Mouse (Mus musculus): ENCODE results near the gene Nup155.
"Not testable (repeated sequence)": the region's sequence is repeated elsewhere in the genome, so short reads cannot be mapped to it uniquely, and the experiment has no call there.

The Nup155 gene

DNA sequence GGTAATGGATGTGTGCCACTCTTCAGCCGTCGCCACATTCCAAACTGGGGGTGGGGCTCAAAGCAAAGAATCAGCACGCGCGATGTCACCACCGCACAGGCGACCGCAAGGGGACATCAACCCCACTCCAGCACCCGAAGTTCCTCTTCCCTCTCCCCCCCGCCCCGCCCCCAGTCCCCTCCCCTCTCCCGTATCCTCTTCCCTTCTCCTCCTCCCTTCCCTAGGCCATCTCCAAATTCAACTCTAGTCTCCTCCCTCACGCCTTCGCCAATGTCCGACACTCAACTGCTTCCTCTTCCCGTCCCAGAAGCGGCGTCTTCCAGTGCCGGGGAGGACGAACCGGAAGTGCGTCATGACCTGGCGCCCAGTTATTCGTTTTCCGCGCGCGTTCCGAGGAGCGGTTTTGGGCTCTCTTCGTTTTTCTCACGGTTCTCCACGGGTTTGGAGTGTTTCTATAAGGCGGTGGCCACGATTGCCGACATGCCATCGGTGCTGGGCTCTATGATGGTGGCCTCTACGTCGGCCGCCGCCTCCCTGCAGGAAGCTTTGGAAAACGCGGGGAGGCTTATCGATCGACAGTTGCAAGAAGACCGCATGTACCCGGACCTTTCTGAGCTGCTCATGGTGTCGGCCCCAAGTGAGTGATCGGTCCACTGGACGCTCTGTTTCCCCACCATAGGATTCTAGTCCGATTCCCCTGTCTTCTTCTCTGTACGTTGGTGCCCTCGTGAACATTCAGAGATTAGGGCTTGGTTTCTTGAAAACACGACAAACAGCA is at the start of gene Nup155:
Nup155 (plus strand) TSS at position 308 of the 778 bp plus-strand sequence.
- peak; percentile 94 for DNase-seq (ENCODE audit: low read depth, low spot score)

DNA sequence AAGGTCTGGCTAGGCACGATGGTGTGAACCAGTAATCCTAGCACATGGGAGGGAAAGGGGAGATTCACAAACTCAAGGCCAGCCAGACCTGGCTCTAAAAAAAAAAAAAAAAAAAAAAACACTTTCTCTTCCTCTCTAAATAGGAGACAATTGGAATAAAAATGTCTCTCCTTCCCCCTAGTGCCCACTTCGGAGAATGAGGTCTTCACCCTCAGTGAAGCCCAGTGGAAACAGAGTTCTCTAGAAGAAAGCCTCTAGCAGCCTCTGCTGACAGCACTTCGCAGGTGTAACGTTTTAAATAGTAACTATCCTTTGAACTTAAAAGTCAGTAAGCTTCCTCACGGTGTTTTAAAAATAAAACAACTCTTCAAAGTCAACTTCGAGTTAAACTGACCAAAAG is 43.9 kb upstream of the Nup155 start:
- peak; percentile 6 for DNase-seq (ENCODE audit: low read depth, low spot score)

DNA sequence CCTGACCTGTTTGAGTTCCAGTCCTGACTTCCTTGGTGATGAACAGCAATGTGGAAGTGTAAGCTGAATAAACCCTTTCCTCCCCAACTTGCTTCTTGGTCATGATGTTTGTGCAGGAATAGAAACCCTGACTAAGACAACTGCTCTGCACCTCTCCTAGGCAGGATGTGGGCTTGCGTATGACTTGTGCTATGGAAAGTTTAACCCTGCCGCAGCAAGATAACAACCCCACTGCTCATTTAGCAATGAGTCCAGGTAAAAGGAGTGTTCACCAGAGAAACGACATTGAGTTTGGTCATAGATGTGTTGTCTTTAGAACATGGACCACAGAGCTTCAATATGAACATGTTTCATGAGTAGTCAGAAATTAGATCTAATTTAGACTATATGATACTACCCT is 35.9 kb upstream of the Nup155 start:
- DNase-seq (ENCODE audit: low read depth, low spot score), result not testable (repeated sequence)

DNA sequence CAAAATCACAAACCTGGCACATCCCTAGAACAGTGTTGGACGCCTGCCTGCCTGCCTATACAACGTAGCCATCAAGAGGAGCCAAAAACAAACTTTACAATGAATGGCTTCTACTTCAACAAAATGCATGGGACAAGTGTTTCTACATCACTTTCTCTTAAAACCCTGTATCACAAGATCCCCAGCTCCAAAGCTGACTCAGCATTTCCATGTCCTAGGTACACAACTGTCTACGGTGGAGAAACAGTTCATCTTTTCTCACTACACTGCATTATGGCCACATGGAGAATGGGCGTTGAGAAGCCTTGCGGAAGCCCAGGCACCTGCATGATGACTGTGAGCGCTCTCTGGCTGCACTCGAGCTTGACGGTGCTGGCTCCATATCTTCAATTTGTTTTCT is 26.9 kb upstream of the Nup155 start:
- DNase-seq (ENCODE audit: low read depth, low spot score), result no peak

DNA sequence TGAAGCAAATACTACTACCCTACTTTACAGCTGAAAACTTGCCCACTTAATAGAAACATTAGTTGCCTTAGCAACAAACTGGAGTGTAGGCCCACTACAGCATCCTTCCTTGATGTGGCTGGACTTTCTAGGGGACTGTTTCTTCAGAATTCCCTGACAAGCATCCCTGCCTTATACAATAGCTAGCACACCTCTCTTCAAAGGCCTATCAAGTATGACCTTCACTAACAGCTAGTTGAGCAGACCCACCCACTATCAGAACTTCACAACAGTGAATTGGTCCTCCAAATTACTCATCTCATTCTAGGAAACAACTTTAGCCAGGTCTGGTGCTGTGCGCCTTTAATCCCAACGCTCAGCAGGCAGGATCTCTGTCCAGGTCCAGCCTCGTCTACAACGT is 21.8 kb upstream of the Nup155 start:
- DNase-seq (ENCODE audit: low read depth, low spot score), result no peak

DNA sequence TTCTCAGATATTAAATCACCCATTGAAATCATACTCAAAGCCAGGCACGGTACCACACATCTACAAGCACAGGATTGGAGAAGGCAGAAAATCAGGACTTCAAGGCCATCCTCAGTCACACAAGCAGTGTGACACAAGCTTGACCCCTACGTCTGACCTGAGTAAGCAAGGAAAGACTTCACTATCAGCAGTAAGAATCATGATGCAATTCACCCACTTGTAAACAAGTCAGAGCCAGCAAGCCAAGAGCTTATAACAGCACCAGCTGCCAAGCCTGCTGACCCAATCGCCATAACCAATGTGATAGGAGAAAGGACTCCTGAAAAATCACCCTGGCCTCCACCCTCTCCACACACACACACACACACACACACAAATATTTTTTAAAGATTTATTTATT is 20.4 kb upstream of the Nup155 start:
- DNase-seq (ENCODE audit: low read depth, low spot score), result no peak

DNA sequence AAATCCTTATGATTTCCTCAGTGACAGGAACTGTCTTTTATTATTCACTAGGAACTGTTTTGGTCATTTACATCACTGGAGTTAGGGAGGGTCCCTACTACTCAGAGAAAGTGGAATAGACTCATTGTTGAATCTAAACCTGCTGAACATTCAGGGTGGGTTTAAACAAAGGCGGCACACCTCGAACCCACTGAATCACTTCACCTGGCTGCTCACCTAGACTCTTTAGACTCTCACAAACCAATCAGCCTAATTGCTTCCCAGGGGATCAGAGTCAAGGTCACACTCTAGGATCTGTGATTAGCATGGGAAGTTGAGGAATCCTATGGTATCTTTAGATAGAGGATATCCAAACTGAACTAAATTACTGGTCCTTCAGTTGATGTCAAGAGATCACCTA is 18.4 kb upstream of the Nup155 start:
- DNase-seq (ENCODE audit: low read depth, low spot score), result no peak

DNA sequence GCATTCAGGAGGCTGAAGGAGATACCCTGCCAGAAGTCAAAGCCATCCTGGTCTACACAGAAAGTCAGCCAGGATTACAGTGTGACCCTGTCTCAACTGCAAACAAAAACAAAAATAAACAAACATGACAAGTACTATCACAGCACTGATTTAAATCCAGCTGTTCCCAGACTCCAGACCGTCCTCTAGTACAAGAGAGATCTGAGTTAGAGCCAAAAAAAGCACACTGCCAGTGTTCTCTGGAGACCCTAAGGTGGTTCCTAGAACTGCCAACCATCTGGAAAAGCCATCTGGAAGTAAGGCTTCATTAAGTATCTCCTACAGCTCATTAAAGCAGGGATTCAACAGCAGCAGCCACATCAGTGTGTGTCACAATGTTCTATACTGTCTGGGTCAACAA is 16.4 kb upstream of the Nup155 start:
- not testable (repeated sequence) for DNase-seq (ENCODE audit: low read depth, low spot score)

DNA sequence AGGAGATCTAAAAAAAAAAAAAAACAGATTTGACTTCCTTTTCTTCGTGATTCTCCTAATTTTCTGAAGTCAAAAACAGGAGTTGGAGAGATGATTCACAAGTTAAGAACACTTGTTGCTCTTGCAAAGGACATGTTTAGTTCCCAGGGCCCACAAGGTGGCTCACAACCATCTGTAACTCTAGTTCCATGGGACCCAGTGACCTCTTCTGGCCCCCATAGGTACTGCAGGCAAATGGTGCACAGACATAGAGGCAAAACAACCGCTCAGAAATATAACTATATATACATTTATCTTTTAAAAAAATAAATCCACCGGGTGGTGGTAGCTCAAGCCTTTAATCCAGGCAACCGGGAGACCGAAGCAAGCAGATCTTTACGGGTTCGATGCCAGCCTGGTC is 11.2 kb upstream of the Nup155 start:
- no peak for DNase-seq (ENCODE audit: low read depth, low spot score)

DNA sequence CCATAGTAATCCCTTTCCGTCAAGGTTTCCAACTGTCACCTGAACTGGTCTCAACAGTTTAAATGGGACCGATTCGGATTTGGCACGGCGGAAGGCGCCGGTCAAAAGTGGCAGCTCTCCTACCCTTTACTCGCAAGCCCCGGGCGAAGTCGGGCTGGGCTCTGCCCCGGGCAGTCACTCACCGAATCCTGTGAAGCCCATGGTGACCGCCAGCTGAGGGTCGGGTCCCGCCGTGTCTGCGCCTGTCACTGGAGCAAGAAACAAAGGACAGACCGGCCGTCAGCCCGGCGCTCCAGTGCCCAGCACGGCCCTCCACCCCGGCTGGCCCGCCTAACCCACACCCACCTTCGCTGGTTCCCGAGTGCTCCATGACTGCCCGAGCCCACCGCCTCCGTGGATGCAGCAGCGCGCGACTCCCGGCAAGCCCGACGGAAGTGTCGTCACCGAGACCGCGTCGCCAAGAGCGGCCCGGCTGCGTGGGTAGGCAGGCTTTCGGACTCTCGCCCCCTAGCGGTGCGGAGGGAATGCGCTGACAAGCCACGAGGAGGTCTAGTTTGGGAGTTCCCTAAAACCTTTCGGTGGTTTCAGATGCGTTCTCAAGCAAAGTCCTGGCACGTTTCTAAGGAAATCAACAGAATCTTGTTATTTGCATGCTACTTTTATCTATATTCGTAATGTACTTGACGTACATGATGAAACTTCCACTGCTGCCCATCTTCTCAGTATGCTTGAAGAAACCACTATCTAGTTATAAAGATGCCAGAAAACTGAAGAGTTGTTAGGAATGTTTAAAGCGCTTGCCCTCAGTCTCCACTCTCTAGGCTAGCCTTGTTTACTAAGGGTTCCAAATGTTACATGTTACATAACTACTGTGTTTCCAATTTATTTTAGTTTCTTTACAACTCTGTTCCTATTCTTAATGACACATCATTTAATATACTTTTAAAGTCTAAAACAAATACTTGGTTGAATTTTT is 10.0 kb upstream of the Nup155 start, which contains the start of gene Wdr70:
Wdr70 (minus strand) TSS at position 436 of the 976 bp plus-strand sequence.
- peak; percentile 92 for DNase-seq (ENCODE audit: low read depth, low spot score)

DNA sequence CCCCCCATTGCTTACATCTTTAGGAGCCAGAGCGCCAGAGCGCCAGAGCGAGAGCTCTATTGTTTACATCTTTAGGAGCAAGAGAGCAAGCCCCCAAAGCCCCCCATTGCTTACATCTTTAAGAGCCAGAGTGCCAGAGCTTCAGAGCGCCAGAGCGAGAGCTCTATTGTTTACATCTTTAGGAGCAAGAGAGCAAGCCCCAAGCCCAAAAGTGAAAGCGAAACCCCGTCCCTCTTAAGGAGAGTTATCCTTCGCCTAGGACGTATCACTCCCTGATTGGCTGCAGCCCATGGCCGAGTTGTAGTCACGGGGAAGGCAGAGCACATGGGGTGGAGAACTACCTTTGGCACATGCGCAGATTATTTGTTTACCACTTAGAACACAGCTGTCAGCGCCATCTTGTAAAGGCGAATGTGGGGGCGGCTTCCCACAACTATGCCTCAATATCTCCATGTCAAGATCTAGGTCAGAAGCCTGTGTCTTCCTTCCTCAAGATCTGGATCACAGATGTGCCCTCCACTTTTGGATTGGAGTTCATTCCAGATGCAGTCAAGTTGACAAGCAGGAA is 7.0 kb upstream of the Nup155 start:
- DNase-seq (ENCODE audit: low read depth, low spot score), result not testable (repeated sequence)

DNA sequence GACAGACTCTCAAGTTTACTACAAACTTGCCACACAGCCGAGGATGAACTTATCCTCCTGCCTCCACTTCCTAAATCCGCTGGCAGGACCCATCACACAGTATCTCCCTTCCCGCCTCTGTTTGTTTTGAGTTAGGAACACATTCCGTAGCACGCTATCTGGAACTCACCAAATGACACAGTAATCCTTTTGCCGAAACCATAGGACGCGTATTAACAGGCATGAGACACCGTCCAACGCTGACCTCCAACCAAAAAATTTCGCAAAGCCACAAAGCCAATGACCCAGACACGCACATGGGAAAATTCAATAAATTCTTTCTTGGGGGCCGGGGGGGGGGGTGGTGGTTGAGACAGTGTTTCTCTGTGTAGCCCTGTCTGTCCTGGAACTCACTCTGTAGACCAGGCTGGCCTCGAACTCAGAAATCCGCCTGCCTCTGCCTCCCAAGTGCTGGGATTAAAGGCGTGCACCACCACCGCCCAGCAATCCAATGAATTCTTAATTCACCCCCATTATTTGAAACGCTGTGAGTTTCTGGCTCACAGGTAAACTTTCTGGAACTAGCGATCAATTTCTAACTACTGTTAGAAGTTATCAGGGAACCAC is 610 bp upstream of the Nup155 start:
- no peak for DNase-seq (ENCODE audit: low read depth, low spot score)

DNA sequence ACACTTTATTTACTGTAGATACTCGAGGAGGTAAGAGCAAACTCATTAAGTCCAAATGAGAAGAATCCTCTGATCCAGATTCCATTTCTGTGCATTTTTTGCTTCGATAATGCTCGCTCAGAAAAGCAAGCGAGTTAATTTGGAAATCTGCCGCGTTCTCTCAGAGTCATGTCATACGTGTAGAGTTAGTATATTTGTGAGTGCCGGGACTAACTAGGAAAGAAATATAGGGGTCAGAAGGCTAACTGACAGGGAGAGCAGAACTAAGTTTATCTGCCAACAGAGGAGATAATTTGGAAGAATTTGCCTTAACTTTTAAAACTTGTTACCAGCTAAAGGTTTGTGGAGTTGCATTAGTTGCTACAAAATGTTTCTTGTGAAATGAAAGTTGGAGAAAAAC is 709 bp downstream of the Nup155 start:
- no peak for DNase-seq (ENCODE audit: low read depth, low spot score)

DNA sequence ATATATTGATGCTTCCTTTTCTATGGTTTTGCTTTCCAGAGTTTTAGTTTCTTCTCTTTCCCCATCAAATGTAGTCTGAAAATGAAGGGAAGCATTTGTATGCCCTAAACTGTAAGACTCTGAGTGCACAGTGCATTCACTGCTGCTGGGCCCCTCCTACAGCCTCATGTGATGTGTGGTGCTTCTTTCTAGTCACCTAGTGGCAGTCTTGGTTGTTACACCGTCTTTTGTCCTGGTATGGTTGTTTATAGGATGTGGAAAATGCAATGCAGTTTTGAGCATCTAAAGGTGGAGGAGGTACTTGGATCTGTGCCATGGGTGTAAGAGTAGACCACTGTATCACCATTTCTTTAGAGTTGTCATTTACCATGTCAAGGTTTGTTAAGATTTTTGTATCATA is 20.2 kb downstream of the Nup155 start:
- no peak for DNase-seq (ENCODE audit: low read depth, low spot score)

DNA sequence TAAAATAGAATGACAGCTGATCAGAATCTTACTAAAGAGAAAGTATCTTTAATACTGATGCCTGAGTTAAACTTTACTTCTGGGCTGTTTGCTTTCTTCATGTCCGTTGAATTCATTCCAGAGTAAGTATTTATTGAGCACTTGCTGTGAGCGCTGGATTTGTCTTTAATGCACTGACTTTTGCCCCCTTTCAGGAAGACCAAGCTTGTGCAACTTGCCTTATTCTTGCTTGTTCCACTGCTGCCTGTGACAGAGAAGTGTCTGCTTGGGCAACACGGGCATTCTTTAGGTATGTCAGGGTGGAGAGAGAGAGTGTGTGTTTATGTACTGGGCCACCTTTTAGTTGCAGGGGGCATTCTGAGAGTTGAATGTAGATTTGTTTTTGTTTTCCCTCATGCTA is 22.2 kb downstream of the Nup155 start:
- no peak for DNase-seq (ENCODE audit: low read depth, low spot score)

DNA sequence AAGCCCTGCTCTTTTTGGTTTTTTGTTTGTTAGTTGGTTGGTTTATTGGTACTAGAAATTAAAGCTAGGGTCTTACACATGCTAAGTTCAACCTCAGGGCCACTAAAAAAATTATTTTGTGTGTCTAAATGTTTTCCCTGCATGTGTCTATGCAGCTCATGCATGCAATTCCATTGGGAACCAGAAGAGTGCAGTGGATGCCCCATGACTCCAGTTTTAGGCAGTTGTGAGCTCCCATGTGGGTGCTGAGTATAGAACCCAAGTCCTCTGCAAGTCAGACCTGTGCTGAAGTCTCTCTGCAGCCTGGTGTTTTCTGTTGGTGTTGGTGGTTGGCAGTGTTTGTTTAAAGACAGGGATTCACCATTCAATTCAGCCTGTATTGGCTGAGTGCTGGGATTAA is 22.7 kb downstream of the Nup155 start:
- DNase-seq (ENCODE audit: low read depth, low spot score), result no peak

DNA sequence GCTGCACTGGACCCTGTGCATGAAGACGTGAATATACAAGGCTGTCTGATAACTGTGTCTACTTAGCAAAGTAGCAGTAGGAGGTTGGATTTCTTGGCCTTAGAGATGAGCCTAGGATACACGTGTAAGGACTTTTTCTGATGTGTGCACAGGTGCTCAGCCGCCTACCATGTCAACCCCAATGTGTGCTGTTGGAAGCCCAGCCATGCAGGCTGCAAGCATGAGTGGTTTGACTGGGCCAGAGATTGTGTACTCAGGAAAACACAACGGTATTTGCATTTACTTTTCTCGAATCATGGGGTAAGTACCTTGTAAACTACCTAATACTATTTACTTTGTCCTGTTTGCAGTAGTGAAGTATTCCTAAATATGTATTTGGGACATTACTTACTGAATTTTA is 26.5 kb downstream of the Nup155 start:
- DNase-seq (ENCODE audit: low read depth, low spot score), result no peak

DNA sequence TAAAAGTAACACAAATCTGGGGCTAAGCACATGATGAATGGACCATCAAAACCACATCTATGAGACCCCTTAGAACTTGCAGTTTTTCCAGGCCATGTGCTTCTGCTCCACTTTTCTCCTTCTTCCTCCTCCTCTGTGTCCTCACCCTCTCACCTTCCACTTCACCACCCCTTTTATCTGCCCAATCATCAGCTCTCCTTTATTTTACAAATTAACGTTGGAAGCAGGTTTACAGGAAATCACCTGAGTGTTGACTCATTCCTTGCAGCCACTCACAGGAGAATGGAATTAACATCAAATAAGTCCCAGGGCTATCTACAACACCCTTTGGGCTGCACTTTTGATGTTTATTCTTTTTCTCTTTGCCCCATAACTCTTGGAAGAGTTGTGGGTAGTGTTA is 52.8 kb downstream of the Nup155 start:
- DNase-seq (ENCODE audit: low read depth, low spot score), result no peak

DNA sequence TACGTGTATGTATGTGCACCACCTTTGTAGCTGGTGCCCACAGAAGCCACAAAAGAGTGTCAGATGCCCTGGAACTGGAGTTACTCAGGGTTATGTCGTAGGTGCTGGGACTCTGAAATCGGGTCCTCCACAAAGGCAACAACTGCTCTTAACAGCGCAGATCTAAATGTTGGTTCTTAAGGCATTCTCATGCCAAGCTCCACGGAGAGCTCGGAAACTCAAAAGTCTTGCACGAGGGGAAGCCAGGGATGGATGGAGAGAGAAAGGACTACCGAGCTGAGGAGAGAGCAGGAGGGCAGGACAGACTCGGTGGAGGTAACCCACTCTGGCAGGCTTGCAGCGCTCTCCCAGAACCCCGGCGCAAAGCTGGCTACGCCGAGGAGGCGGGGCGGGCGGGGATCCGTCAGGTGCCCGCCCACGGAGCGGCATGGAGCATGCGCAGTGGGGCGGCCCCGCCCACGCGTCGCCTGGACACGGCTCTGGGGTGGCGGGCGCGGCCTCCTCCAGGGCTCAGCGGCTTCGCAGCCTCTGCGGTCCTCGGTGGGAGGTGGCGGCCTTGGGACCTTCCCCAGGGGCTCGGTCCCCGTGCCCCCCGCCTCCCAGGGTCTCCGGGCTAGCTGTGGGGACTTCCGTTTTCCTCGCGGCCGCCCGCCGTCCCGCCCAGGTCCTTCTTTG is 59.7 kb downstream of the Nup155 start, which contains the start of gene Cplane1:
Cplane1 (plus strand) TSS at position 516 of the 675 bp plus-strand sequence.
- DNase-seq (ENCODE audit: low read depth, low spot score), result peak; percentile 87

DNA sequence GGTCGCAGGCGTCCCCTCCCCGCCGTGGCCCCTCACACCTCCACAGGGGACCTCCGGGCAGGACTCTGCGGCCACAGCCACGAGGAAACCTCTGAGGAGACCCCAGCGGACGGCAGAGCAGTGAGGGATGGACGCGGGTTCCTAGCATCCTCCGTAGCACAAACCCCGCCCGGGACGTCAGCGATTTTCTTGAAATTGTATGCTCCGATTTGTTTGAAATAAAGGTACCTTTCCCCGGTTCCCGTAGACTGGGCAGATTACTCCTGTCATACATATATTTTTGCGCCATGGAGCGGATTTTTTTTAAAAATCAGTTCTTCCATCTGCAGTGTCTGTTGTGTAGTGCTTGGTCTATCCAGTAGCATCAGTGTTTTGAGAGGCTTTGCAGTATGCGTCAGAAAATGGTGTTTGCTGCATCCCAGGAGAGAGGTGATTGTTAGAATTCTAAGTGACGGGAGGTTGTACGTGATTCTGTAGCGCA is 60.2 kb downstream of the Nup155 start:
- no peak for DNase-seq (ENCODE audit: low read depth, low spot score)

DNA sequence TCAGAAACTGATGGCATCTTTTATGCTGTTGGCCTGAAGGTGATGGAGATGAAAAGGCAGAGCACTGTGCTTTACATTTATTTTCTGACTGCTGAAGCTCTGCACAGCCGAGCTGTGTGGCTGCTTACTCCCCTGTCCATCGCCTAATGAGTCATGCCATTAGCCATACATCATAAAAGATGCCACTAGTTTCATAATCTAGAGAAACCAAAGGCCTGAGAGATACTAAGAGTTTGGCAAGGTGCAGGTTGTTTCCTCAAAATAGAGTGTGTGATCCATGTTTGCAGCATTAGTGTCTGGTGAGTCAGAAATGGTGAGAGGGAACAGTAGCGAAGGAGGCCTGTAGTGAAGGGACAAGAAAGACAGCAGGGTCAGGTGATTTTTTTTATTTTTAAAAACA is 80.5 kb downstream of the Nup155 start:
- no peak for DNase-seq (ENCODE audit: low read depth, low spot score)

All from skeletal muscle tissue, adult 2 months (tissue).